Mouse (Mus musculus) adrenal gland, adult 18-20 months (tissue): ENCODE measurements at regions not wholly inside any gene's neighbourhood (a gene's known extent, or its start where the extent isn't known, plus 50 kb on each side); places are given as distances from the start of the nearest gene placed in this dataset.

Experiments used
- DNase-seq, 2 experiments: peaks; one replicate each; pipeline ENCODE4 v3.0.0; 2021 to 2022; ENCODE audit warnings: low spot score in 2 of 2

DNA sequence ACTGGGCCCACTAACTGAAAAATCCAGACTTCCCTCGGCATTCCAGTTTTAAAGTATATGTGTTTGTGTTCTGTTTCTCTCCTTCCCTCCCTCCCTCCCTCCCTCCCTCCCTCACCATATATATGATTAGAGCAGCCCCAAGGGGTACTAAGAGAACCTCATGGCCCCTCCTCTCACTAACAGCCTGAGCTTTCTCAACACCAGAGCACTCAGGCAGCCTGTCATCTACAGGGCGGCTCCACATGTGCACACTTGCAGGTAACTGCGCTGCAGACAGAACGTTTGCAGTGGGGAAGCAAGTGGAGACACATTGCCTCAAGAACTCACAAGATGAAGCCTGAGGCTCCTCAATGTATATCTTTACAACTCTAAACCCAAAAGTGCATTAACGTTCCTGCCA lies 294.9 kb downstream of the Sox4 start:
- no peak for DNase-seq

DNA sequence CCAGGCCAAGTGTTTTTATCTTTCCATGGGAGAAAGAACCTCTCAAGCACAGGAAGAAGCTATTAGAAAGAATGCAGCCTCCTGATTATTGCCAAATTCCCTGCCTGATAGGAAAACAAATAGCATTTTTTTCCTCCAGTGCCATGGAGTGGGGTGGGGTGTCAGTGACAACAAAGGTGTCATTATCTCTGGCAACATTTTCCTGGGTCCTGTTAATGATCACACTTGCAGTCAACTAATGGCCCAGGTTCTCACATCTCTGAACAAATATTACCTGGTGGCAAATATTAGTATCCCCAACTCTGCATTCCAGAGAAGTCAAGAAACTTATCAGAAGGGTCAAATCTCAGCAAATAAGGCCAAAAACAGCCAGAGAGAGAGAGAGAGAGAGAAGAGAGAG lies 298.6 kb downstream of the Sox4 start:
- DNase-seq = no peak

GRCm38 (mm10) chr13:28653362-28653761 lies 300.2 kb downstream of the Sox4 start:
- no peak for DNase-seq

- DNase-seq = no peak
Observed at GRCm38 (mm10) chr13:28651810-28652209, 301.7 kb downstream of the Sox4 start.

- DNase-seq = no peak
Observed at GRCm38 (mm10) chr13:28645881-28646280, 307.6 kb downstream of the Sox4 start.

DNA sequence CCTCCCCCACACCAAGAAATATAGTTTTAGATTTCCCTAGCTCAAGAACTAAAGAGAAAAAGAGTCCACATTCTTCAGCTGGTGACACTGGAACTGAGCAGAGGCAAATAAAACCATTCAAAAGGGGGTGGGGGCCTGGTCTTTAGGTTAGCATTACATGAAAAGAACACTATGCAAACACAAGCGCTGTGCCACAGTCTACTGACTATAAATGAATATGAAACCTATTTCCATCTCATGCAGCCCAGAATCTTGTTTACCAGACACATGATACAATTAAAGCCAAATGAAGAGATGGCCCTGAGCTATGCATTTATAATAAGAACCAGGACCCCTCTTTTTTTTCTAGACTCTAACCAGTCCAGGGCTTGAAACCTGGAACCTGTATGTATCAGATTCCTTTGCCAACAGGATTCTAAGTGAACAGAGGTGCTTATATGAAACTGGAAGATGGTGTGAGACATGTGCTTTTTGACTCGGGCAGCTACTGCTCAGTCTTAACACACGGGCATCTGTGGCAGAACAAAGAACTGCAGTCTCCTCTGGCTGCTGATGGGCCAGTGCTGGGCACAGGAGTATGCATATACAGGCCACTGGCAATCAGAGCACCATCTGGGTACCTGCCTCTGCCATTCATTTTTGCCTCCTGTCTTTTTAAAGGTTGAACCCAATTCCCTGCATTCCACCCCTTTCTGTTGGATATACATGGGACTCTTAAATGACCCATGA lies 308.5 kb downstream of the Sox4 start:
- DNase-seq = no peak

DNA sequence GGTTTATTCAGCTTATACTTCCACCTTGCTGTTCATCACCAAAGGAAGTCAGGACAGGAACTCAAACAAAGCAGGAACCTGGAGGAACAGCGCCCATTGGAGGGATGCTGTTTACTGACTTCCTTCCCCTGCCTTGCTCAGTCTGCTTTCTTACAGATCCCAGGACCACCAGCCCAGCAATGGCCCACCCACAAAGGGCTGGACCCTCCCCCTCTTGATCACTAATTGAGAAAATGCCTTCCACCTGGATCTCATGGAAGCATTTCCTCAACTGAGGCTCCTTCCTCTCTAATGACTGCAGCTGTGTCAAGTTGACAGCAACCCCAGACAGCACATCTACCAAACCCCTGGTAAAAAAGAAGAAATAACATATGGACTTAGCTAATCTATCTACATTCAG lies 312.7 kb downstream of the Sox4 start:
- DNase-seq = no peak

DNA sequence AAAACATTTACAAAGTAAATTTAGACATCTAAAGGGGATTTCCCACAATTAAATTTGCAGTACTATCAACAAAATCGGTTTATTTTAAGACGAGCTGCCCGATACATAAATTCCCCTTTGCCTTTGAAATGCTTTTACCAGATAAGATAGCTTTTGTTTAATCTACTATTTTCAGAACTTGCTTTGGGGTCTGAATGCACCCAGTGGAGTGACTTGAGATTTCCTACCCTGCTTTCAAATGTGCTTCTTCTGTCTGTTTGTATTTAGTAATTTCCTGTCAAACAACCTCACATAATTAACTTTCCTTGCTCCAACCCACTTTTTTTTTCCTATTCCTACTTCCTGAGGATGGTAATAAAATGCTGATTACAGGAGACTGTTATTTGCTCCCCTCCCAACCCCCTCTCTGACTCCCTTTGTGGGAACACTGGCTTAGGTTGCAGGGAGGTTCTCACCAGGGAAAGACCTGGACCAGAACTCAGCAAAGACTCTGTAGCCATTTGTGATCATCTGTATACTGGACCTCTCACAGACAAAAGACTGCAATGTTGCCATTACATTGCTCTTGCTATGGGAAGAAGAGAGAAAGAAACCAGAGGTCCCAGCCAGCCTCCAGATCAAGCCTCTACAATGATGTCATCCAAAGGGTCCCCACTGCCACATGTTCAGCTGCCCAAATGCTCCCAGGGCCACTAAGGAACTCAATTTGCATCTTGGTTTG lies 318.1 kb downstream of the Sox4 start:
- no peak for DNase-seq

- DNase-seq = no peak
Observed at GRCm38 (mm10) chr13:28633541-28634041, 319.9 kb downstream of the Sox4 start.

- DNase-seq = no peak
Observed at GRCm38 (mm10) chr13:28629431-28630331, 323.8 kb downstream of the Sox4 start.

- DNase-seq = no peak
Observed at GRCm38 (mm10) chr13:28628751-28629150, 324.8 kb downstream of the Sox4 start.

DNA sequence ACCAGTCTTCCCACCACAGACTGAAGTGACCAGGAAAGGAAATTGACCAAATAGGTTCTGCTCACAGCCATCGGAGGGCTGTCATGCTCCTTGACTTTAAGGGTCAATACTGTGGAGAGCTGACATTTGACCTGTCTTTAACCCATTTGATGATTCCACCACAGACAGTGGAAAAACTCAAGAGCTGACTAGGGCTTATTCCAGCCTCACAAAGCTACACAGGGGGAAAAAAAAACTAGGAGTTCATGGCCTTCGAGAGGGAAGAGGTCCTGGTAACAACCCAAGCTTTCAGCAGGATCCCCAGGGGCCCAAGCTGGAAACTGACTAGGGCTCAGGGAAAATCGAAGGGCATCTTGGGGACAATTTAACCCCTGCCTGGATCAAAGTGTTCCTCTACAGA lies 334.6 kb downstream of the Sox4 start:
- DNase-seq = no peak

DNA sequence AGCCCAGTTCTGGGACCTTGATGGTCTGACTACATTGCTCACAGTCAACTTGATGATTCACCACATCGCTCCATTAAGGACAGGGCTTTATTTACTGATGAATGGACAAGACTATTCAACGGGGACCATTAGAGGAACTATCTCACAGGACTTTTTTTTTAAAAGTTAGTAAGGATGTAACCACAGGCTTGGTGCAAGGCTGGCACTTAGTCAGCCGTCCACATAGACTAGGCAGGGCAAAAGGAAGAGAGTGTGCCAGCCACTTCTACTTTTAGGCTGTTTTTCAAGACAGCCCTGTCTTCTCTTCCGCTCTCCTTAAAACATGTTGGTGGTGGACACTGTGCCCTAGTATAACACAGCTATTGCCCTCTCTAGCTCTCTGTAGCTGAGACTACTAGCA lies 336.0 kb downstream of the Sox4 start:
- no peak for DNase-seq

DNA sequence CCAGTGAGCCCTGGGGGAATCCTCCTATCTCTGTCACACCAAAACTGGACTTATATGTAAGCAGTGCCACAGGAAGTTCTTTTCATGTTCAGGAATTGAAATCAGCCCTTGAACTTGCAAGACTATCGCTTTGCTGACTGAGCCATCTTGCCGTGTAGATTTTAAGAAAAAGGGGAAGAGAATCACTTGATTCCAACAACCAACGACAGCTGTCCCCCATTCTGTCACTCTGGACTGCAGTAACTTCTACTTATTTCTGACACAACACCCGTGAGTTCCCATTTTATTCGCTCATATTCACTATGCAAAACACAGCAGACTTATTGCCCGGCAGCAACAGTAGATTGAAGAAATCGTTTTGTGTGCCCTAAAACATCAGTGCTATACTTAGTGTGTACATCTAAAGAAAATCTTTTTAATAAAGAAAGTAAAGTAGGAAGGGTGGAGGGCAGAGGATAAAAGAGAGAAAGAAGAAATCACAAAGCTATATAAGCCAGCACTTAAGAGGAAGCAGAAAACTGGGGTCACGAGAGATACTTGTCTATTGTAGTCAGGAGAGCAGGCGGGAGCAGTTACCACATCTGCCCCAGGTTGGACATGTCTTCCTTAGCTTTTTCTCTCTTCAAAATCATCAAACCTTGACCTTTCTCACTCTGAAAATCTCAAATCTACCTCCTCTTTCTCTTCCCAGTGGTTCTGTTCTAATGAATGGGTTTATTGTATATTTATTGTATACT lies 336.7 kb downstream of the Sox4 start:
- DNase-seq = no peak

DNA sequence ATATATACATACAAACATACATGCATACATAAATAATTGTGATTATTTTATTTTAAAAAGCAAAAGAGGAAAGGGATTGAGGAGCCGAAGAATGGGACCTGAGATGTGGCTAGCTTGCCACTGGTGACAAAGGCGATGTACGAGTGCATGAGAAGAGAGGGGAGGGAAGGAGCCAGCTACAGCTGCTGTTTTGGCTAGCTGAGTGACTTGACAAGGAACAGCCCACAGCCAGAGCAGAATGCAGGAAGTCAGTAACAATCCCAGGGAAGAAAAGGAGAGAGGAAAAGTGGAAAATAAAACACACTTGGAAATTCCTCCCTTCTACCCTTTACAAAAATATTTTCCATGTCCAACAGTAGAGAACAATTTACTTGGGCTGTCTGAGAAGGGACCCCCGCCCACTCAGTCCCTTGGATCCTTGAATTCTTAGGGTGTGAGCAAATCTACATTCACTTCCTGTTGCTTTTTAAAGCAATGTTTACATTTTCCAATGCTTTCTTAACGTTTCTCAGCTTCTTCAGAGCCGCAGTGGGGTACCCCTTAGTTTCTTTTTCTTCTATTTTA lies 345.9 kb downstream of the Sox4 start:
- DNase-seq = no peak

GRCm38 (mm10) chr13:28606651-28607050 lies 346.9 kb downstream of the Sox4 start:
- no peak for DNase-seq

GRCm38 (mm10) chr13:28605833-28606232 lies 347.7 kb downstream of the Sox4 start:
- no peak for DNase-seq

- no peak for DNase-seq
Observed at GRCm38 (mm10) chr13:28604016-28604415, 346.7 kb downstream of the Gm11361 start.

DNA sequence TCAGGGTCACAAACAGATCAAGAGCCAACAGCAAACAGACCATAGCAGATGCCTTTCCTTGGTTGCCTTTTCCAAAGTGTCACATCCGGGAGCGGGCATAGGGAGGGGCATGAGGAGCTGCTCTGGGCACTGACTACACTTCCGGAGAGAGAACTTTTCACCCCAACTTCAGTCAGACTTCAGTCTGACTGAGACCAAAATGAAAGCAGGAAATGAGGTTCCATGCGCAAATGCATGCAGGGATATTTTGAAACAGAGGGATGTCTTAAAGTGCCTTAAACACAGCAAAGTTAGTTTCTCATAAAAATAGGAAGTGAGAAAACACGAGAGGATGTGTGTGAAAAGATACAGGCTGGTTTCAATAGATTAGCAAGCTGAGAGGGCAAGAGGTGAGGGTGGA lies 343.5 kb downstream of the Gm11361 start:
- DNase-seq = no peak

- DNase-seq = no peak
Observed at GRCm38 (mm10) chr13:28596367-28596766, 339.0 kb downstream of the Gm11361 start.

DNA sequence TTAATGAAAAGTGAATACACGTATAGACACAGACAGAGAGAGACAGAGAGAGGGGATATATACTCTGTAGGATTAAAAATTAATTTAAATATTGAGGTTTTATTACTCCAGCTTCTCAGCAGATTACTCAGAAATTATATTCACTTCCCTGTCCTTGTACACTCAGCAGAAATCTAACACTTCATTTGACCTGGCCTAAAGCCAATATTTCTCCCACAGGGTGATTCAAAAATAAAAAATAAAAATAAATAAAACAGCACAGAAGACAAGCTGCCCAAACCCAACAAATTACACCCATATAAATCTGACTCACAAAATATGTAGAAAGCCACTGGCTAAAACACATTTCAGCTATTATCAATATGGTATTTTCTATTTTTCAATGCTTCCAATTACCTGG lies 334.8 kb downstream of the Gm11361 start:
- DNase-seq = no peak
